Mouse (Mus musculus): ENCODE results near the gene Timm22.

- TF ChIP-seq POLR2A (IDR thresholded peaks at IDR 0.05; ENCODE audit: insufficient read depth, low read depth, low read length) (no peak), EP300 (IDR thresholded peaks at IDR 0.05; ENCODE audit: insufficient read depth, low read depth, low read length) (0 out of 2 replicates have a peak, but pooled peaks have one; percentile 38), CTCF (IDR thresholded peaks at IDR 0.05) (peak; percentile 34; the same call in 1 of the 2 replicates)
Measured at GRCm38 (mm10) chr11:76363636-76364035, 43.1 kb upstream of the Timm22 start.
